Mouse (Mus musculus): ENCODE measurements around the gene Gcn1l1.

Gene Gcn1l1

DNA sequence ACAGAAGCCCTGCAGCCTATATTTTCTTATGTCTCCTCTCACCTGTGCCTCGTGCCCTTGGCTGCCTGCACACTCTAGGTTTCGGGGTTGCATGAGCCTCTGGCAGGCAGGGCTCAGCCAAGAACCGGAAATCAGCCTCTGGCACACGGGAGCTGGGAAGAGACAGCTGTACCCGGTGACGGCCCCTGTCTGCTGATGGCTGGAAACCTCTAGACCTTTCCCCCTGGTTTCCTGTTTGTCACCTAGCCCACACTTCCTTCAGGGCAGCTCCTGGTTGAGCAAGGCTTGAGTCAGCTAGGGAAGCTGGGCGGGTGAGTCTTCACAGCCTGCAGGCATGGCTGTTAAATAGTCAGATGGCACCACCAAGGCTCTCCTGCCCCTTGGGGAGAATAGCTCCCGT, 30.2 kb upstream of the Gcn1l1 start:
- no peak for DNase-seq (ENCODE audit: low spot score)

DNA sequence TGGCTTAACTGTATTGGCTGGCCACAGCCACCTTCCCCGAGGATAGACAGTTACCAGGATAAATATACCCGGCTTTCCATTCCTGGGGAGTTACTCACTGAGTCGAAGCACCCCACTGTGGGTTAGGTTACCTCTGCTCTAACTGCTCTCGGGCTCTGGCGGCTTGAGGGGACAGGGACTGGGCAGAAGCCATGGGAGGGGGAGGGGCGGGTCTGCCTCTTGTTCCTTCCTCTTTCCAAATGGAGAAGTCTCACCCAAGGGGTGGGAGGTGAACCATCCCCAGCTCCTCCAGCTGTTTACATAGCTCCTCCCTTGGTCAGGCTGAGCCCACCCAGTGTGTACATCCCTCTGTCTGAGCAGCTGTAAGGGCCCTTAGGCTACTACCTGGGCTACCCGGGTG, 29.4 kb upstream of the Gcn1l1 start:
- no peak for DNase-seq (ENCODE audit: low spot score)

DNA sequence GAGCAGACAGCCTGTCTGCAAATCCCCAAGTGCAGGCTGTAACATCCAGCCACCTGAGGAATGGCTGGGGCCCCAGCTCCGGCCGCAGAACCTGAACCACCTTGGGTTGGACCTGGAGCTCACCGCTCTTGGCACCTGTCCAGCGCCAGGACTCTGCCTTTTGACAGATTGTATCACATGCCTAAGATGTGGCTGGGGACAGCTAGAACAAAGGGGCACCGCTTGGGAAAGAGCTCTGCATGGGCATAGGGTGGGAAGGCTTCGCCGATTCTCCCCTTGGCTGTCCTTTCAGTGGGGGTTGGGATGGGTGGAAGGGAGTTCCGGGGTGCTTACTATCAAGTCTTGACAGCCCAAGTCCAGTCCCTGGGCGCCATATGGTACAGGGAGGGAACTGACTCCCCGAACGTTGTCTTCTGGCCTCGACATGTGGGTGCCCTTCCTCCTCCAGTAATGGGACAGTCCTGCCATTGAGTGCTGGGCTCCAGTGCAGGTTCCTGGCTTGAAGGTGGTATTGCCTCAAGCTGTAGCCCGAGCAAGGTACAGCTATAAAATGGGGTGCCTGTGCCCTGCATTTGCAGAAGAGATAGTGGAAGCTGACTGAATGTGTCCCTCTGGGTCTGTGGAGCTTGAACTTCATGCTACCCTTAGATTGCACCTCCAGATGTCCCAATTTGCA, 26.9 kb upstream of the Gcn1l1 start:
- no peak for DNase-seq (ENCODE audit: low spot score)

DNA sequence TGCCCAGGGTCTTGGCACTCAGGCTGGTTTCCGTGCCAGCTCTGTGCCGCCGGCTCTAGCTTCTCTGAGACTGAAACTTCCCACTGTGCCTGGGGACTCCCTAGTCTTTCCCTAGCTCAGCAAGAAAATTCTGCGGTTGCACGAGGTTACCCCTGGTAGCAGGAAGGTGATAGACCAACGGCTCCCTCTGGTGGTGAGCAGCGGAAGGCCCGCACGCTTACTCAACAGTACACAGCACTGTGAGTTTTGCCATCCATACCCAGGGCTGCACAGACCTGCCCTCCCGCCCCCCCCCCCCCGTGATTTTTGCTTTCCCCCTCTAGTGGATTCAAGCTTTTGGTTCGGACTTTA, 26.4 kb upstream of the Gcn1l1 start:
- peak; percentile 77 for DNase-seq (ENCODE audit: low spot score)

DNA sequence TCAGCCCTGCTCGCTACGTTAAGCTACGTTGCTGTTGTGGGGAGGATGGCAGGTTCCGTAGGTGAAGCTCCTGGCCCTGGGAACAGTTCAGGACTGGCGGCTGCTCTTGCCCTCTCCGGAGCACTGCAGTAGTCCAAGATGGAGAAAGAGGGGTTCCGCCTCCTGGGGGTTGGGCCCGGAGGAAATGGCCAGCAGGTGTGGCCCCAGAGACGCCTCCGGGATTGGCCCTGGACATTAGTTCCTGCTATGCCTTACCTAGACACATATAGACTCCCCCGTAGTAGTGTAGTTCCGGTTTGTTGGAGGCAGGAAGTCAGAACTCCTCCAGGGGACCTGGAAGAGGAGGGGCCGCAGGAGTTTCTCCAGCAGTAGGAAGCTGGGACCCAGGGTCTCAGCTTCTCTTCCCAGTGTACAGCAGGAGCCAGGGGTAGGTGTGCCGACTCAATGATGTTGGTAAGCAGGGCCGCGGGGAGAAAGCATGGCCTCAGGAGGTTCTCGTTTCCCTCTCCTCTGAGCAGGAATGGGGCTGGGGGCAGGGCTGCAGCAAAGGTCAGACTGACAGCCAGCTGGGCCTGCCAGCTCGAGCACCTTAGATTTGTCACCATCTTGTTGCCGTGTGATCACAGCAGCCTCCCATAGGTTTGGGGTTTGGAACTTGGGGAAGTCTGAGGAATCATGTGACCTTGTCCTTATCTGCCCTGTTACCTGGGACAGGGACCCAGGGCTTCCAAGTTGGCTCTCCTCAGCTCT, 22.2 kb upstream of the Gcn1l1 start:
- no peak for DNase-seq (ENCODE audit: low spot score)

DNA sequence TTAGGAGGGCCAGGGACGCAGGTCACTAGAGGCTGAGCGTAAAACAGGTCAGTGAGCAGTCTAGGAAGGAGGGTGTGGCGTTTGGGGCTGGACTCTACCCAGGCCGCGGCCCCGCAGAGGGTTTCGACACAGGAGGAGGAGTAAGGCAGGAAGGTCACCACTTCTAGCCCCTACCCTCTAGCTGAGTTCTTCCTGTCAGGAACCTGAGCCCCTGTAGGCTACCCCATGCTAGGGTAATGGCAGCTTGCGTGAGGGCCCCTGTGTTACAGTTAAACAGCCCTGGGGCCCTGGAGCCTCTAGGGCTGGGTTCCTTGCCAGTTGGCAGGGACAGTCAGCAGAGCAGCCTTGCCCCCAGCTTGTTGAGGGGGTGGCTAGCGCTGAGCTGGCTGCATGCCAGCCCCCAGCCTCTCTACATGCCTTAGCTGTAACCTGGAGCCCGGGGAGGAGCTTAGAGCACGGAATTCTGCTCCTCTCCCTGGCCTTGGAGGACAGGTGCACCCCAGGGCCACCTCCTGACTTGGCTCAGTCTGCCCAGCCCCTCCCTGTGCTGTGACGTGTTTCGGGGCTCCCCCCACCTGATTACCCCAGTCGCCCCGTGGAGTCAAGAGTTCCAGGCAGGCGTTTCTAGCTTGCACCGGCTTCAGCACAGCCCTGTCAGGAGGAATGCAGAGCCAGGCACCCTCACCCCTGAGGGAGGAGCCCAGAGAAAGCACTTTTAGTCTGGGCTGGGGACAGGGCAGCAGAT, 21.4 kb upstream of the Gcn1l1 start:
- no peak for DNase-seq (ENCODE audit: low spot score)

DNA sequence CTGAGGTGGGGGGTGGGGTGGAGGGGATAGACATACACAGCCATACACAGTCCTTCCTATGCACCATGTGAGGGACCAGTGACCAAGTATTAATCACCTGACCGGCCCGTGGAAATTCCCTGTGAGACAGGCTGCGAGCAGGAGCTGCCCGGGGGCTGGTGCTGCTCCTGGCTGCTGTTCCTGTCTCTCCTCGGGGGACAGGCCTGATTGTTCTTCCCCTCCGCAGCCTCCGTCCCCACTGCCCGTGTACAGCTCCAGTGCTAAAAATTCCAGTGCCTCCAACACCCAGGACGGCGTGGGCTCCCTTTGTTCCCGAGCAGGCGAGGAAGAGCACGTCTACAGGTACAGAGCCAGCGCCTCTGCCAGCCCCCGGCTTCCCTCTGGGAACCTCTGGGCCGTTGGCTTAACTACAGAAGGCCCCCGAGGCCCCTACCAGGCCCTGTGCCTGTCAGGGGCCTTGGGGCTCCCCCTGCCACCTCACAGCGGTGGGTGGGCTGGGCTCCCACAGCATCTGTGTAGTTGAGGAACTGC, 20.3 kb upstream of the Gcn1l1 start:
- DNase-seq (ENCODE audit: low spot score), result no peak

DNA sequence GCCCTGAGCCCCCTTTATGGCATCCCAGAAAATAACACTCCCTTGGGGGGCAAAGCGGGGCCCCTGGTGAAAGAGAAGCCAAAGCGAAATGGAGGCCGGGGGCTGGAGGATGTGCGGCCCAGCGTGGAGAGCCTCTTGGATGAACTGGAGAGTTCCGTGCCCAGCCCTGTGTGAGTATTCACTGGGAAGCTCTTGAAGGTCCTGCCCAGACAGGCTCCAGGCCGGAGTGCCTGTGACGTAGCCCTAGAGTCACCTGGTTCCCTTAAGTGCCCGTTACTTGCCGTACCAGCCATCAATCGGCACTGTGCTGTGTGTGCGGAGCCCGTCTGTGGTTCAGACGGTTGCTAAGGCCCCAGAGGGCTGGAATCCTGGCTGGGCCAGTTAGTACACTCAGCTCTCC, 19.4 kb upstream of the Gcn1l1 start:
- no peak for DNase-seq (ENCODE audit: low spot score)

DNA sequence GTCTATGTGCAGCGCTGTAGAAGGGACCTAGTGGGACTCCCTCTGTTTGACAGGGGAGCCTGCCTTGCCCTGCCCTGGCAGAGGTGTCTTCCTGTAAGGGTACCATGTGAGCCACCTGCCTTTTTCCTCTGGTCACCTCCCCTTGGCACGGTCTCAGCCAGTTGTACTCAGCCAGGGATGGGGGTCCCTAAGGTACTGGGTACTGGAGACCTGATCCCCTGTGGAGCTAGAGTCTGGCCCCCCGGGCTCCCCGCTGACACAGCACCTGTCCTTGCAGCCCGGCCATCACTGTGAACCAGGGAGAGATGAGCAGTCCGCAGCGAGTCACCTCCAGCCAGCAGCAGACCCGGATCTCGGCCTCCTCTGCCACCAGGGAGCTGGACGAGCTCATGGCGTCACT, 18.5 kb upstream of the Gcn1l1 start:
- no peak for DNase-seq (ENCODE audit: low spot score)

DNA sequence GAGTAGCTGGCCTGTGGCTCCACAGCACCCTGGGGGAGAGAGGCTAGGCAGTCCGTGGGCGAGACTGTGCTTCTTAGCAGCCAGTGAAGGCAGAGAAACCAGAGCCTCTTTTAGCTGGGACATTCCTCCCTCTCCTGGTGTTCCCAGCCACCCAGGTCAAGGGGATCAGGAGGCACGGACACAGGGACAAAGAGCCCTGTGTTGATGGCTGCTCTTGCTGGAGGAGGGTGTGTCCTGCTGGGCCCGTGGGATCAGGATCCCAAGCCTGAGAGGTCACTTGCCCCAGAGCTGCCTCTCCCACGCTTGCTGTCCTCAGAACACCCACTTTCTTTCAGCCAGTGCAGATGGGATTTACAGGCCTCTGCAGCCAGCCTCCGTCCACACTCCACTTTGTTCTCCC, 18.0 kb upstream of the Gcn1l1 start:
- no peak for DNase-seq (ENCODE audit: low spot score)

DNA sequence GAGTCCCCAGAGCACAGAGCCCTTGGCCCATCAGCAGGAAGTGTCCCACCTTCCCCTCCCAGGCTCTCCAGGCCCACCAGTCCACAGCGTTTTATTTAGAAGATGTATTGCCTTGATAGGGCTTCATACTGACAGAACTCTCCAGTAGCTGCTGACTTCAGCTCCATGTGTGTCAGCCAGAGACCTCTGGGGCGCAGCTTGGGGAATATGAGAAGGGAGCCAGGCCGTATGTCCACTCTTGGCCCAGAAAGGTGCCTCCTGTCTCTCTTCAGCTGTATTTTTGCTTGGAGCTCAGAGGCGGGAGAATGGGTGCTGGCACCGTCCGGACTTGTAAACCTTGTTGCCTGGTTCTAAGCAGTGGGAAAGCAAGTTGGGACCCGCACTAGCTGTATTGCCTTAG, 17.6 kb upstream of the Gcn1l1 start:
- DNase-seq (ENCODE audit: low spot score), result no peak

DNA sequence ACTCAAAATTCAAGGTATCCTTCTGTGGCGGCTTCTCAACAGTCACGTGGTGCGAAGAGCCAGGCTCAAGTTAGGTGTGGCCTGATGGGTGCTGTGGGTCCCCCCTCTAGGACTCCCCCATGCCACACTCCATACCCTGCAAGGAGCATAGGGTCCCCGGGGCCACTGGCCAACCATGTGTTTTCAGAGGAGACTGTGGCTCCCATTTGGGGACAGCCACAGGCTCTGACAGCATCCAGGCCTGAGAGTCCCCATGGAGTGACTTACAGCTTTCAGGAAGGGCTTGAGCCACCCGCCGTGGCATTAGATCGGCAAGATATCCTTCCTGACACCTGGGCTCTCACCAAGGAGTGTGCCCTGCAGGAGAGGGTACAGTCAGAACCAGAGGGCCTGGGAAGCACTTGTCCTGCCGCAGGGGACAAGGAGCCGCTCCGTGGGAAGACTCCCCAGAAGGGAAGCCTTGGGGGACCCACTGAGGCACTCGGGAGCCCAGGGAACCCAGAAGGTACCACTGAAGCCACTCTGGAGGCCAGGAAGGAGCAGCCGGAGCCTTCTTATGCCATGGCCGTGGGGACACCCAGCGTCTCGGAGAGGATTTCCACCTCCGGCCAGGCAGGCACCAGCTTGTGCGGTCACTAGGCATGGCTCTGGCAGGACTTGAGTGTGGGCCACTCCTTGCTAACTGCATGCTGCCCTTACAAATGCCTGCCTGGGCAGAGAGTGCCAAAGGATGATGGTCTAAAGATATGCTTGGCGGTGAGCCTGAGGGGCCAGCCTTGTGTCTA, 16.4 kb upstream of the Gcn1l1 start:
- DNase-seq (ENCODE audit: low spot score), result no peak

DNA sequence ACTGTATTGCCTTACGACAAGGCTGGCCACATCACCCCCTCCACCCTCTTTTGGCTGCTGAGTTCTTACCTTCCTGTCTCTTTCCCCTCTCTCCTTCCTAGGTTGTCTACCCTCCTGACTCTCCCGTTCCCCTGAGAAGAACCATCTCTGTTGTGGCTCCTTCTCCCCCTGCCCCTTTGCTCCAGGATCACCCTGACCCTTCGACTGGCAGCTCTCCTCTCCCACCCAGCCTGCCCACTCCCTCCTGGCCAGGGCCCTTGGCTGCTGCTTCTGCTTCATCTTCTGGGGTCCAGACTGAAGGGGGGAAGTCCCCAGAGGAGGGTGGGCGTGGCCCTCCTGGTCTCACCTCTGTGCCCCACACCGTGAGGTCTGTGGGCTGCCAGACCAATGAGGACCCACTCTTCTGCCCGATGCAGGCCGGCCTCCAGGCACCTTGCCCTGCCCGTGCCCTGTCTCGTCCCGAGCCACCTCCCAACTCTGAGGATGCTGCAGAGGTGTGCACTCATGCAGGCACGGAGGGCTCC, 14.5 kb upstream of the Gcn1l1 start:
- no peak for DNase-seq (ENCODE audit: low spot score)

DNA sequence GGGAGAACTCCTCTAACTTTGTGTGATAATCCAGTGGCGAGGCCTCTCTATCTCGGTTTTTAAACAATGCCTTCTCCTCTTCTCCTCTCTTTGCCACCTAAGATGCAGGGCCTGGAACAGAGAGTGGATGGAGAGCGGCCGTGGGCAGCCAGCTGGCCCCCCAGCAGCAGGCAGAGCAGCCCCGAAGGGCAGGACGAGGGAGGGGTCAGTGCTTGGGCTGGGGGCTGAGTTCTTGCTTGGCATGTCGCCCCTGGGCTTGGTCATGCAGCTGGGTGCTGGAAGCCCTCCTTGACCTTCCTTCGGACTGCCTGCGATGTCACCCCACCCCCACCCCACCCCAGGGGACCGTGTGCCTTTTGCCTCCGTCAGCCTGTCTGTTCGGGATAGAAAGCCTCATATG, 13.7 kb upstream of the Gcn1l1 start:
- no peak for DNase-seq (ENCODE audit: low spot score)

DNA sequence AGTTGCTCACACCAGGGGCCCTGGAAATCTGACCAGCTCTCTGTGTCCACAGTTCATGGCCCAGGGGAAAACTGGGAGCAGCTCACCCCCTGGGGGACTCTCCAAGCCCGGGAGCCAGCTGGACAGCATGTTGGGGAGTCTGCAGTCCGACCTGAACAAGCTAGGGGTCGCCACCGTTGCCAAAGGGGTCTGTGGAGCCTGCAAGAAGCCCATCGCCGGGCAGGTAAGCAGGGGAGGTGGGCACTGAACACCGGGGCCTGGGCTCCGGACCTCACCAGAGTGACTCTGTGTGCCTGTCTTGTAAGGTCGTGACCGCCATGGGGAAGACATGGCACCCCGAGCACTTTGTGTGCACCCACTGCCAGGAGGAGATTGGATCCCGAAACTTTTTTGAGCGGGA, 13.3 kb upstream of the Gcn1l1 start:
- no peak for DNase-seq (ENCODE audit: low spot score)

DNA sequence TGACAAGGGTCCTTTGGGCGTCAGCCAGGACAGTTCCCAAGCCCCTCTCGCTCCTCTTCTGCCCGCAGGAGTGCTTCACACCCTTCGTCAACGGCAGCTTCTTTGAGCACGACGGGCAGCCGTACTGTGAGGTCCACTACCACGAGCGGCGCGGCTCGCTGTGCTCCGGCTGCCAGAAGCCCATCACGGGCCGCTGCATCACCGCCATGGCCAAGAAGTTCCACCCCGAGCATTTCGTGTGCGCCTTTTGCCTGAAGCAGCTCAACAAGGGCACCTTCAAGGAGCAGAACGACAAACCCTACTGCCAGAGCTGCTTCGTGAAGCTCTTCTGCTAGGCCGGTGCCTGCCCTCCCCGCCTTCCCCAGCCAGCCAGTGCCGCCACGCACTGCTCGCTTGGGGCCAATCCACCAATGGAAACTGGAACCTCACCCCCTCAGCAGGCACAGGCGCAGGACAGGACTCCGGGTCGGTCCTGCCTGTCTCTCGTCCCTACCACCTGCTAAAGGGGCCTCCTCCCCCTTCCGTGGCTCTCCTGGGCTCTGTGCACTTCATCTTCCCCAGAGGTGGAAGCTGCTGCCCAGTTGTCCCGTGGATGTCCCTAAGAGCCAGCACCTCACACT, 11.1 kb upstream of the Gcn1l1 start:
- DNase-seq (ENCODE audit: low spot score), result no peak

DNA sequence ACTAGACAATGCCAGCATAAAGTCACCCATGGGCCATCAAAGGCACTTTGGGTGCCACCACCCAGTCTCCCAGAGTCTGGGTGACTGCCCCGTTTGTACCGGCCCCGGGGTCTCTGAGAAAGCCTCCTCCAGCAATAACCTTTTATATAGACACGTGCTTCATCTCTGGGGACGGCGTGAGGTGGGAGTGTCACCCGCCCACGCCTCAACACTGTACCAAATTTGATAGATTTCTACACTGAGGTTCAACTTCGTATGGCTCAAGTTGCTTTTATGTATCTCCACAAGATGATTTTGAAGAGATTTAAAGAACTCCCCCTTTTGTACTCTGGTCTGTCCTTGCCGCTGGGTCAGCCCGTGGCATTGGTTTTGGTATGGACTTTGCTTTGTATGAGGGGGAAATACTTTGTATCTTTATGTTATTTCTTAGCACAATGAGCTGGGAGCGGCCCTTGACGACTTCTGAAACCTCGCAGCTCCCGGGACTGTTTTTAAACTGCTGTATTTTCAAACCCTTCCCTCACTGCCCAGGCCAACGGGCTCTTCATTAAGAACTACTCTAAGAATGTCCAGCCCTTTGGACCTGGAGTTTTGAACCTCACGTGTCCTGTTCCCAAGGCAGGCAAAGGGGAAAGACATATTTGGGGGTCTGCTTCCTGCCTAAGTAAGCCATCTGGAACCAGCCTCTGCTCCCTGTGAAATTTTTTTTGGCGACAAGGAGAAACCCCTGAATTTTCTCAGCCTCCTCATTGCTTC, 10.3 kb upstream of the Gcn1l1 start:
- DNase-seq (ENCODE audit: low spot score), result no peak

DNA sequence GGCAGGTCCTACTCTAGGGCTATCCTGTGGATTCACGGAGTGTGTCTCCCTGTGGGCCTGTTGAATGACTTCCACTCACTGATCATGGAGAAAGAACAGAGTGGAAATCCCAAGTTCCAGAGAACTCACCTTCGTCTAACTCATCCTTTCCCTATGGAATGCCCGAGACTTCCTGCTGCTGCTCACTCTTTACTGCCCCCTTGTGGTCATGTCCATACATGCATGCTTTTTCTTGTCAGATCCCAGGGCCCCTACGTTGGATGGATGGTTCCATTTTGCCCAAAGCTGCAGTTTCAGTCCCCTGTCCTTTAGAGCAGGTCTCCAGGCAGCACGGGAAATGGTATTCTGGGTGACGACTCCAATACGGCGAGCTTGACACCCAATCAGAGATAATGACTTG, 8.8 kb upstream of the Gcn1l1 start:
- DNase-seq (ENCODE audit: low spot score), result peak; percentile 58

DNA sequence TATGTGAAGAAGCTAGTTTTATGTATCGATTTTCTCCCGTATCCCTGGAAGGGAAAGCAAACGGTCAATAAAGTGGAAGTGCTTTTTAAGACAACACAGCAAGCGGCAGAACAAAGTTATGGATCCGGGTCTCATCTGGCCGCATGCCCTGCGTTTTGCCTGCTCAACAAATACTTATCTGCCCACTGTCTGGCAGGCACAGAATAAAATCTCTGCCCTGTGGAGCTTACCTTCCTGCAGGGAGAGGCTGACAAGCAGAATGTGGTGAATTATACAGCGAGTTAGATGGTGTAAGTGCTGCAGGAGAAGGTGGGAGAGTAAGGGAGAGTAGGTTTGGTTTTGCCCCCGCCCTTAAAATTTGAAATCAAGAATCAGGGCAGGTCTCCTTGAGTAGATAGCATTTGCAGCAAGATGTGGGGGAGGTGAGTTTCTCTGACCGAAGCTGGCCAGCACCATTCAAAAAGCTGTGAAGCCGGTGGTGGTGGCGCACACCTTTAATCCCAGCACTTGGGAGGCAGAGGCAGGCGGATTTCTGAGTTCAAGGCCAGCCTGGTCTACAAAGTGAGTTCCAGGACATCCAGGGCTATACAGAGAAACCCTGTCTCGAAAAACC, 6.8 kb upstream of the Gcn1l1 start:
- no peak for DNase-seq (ENCODE audit: low spot score)

Data from spleen, adult 12 weeks (tissue).